Mouse (Mus musculus) Muller cell, postnatal 12 days (primary cell): ENCODE data around the gene Tgfb2.

Source experiments
- DNase-seq: peaks from one replicate; pipeline ENCODE4 v3.0.0-alpha.2; 2015; ENCODE audit errors: inconsistent ontology term

Gene Tgfb2

GRCm38 (mm10) chr1:186582113-186582512, 123.7 kb downstream of the Tgfb2 start:
- no peak for DNase-seq

- DNase-seq: peak; percentile 61
Observed at GRCm38 (mm10) chr1:186581666-186582065, 124.1 kb downstream of the Tgfb2 start.

GRCm38 (mm10) chr1:186581114-186581513, 124.7 kb downstream of the Tgfb2 start:
- peak; percentile 64 for DNase-seq

- DNase-seq: peak; percentile 51
Observed at GRCm38 (mm10) chr1:186577302-186577701, 128.5 kb downstream of the Tgfb2 start.

GRCm38 (mm10) chr1:186575629-186576028, 130.2 kb downstream of the Tgfb2 start:
- DNase-seq: no peak

GRCm38 (mm10) chr1:186575074-186575473, 130.7 kb downstream of the Tgfb2 start:
- DNase-seq: no peak
